Mouse (Mus musculus): ENCODE results near the gene Gm49355.
A peak's percentile ranks its signal among the peaks of the same experiment; 100 is the strongest.
"Not testable (repeated sequence)": the region's sequence is repeated elsewhere in the genome, so short reads cannot be mapped to it uniquely, and the experiment has no call there.

Gm49355 gene

DNA sequence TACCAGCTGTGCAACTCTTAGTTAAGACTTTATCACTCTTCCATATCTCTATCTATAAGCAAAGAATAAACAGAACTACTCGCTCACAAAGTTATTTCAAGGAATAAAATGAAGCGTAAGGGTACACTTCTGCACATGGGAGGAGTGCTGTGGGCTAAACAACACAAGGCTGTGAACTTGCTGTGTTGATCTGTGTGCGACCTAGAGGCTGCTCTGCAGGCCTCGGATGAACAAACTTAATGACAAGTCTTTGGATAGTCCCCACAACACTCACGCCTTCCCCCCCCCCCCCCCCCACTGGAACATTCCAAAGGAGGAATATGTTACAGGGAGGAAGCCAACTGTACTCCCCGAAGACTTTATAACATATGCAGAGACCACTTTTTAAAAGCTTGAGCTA lies at the start of gene Gm49355:
TSS of gene Gm49355 (plus strand) at position 336 of the 400 bp plus-strand sequence.
- no peak for DNase-seq (ENCODE audit: low read depth, low spot score)

DNA sequence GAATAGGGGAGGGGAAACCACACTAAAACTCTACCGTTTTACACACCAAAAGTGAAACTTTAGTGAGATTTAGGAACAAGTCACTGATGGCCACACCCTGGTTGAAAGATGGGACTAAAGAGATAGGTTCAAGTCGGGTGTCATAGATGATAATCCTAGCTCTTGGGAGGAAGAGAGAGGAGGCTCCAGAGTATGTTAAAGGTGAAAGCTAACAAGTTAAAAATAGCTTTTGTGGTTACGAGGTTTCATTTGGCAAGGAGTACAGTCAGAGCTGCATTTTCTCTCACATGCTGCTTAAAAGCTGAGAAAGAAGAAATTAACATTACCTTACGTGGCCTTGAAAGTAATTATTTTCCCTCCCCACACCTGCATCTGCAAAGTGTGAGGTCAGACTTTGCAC lies 40.0 kb upstream of the Gm49355 start:
- DNase-seq (ENCODE audit: low read depth, low spot score): no peak

DNA sequence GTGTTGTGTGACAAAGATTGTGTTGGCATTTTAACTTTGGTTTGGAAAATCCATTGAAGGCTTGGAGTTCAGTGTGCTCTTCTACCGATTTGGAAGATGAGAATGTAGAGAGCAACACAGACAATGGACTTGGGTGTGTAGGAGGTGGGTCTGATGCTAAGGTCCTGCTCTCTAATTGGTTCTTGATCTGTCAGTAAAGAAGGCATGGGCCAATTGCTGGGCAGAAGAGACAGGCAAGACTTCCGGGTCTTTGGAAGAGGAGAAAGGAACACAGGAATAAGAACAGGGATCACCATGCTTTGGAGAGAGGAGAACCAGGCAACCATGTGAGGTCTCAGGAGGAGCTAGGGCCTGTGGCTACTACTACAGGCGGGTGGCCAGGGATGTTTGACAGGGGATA lies 7.7 kb upstream of the Gm49355 start:
- DNase-seq (ENCODE audit: low read depth, low spot score): no peak

DNA sequence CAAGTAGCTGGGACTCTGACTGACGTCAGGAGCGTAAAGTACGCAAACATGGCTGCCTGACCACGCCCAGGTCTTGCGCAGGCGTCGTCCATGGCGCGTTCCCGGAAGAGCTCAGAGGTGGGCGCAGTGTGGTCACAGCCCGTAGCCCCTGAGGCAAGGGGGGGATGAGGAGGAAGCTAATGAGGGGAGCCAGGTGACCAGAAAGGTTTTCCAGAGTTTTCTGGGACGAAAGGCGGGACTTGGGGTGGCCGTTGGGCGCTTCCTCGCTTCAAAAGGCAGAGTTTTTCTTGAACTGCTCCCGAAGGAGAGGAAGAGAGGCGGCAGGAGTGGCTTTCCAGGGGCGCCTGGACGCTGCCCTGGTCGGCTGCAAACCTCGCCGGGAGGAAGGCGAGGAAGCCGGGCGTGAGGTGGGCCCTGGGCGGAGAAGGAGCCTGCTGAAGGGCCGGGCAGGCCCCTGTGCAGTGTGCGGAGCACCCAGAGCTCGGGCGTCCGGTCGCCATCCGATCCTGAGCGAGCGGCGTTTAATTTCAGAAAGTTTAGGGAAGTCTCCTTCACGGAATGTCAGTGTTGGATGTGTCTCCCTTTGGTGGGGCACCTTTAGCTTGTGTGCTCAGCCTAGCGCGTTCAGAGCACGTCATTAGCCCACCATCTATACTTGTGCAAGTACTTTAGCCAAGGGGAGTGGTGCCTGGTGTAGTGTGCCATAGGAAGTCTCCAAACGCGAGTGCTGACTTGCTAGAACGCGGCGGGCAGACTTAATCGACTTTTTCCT lies 551 bp downstream of the Gm49355 start, which contains the start of gene 3830406C13Rik:
TSS of gene 3830406C13Rik (plus strand) at position 33 of the 772 bp plus-strand sequence.
- peak; percentile 74 for DNase-seq (ENCODE audit: low read depth, low spot score)

DNA sequence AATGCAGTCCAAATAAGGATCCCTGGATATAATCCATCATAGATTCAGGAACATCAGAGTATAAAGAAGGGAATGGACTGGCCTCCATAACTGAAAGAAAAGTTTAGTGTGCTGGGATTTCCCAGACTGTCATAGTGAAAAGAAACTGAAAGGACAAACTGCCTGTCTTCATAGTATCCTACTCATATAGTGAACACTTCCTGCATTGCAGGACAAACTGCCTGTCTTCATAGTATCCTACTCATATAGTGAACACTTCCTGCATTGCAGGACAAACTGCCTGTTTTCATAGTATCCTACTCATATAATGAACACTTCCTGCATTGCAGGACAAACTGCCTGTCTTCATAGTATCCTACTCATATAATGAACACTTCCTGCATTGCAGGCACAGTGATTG lies 6.0 kb downstream of the Gm49355 start:
- DNase-seq (ENCODE audit: low read depth, low spot score): not testable (repeated sequence)

DNA sequence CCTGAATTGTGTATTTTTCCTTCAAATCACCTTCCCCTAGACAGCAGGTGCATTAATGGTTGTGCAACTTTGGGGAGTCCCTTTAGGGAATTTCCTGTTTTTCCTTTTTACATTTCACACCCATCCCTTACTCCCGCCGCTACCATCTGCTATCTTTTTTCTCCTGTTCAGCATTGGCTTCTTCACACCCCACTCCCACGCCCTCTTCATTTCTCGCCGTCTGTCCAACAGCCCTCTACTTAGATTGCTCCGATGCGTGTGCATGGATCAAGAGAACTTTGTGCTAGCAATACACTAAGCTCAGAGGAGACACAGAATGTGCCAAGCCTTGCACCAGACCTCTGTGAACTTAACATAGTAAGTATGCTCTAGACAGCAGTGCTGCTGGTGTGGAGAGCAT lies 12.6 kb downstream of the Gm49355 start:
- no peak for DNase-seq (ENCODE audit: low read depth, low spot score)

DNA sequence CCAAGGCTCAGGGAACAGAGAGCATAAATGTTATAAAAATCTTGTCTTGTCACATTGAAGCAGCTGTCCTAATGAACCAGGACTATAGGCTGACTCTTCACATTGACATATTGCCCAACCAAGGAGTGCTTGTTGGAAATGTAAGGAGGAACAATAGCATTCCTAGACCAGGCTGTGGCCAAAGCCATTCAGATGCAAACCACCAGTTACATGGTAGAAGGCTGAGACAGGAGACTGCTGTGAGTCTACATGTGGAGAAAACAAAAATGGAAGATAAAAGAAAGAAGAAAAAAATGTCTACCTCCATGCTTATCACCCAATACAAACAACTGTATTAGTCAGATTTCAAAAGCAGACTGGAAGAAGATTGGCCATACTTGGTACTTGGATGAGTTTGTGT lies 15.4 kb downstream of the Gm49355 start:
- DNase-seq (ENCODE audit: low read depth, low spot score): no peak

DNA sequence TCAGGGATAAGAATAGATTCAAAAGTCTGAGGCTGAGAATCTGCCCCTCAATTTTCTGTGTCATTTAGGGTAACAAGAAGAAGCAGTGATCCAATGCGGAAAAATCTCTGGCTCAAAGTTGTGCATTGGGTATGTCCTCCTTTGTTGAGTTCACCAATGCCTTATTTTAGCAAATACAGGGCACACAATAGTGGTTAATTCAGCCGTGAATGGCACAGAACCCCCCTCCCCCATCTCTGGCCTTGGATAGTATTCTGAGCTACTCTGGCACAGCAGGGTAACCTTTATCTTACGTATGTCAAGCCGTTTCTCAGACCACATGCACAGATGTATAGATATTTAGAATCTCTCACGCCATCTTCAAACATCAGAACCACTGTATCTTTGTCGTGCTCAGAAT lies 15.9 kb downstream of the Gm49355 start:
- no peak for DNase-seq (ENCODE audit: low read depth, low spot score)

DNA sequence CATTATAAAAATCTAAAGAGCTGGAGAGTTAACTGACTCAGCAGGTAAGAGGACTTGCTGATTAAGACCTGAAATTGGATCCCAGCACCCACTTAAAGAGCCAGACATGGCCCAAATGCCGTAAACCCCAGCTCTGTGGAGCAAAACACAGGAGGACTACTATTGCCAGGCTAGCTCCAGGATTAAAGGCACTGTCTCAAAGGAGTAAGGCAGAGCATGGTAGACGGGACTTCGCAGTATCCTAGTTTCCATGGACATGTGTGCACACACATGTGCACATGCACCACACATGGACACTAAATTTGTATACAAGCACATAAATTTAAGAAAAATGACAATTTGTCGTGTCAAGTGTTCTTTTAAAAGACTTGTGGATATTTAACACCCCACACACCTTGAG lies 16.5 kb downstream of the Gm49355 start:
- DNase-seq (ENCODE audit: low read depth, low spot score): no peak

DNA sequence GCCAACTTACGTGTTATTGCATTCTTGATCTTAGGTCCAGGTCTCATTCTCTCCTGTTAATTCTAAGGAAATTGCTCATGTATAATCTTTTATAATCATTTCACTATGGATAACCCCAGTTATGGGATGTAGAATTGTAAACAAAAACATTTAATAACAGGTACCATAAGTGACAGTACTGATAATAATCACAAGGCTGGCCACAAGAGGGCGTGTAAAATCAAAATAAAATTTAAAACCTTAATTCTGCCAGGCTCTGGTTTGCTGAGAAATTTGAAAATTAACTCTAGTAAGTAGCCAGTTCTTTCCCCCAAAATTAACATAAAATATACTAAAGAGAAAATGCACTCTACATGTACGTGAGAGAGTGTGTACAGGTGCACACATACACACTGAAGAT lies 16.9 kb downstream of the Gm49355 start:
- DNase-seq (ENCODE audit: low read depth, low spot score): no peak

DNA sequence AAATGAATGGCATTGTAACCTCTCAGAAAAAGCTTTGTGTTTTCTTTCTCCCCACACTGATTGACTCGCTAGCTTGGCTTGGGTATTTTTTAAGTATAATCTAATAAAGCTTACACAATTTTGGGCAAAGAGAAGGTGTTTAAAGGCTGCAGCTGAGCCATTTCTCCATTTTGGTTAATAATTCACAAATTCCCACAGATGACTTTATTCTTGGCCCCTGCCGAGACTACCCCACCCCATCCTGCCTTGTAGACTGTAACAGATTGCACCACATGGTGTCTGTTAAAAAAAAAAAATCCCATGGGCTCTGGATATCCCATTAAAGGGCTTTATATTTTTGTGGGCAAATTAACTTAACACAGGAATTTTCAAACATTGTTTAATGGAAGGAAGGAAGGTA lies 19.3 kb downstream of the Gm49355 start:
- no peak for DNase-seq (ENCODE audit: low read depth, low spot score)

DNA sequence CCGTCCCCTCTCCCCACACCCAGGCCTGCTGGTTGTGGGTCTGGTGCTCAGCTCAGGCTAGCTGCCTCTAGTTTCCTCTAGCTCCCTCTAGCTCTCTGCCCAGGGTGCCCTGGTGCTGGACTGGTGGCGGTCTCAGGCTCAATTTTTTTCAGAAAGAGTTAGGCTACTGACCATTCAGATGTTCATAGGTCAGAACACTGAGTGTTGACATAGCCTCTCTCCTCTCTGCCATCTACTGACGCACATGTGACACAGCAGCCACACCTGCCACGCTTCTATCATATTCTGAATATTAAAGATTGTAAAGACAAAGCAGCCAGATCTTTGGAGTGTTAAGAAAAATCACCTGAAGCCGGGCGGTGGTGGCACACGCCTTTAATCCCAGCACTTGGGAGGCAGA lies 49.8 kb downstream of the Gm49355 start:
- DNase-seq (ENCODE audit: low read depth, low spot score): no peak

DNA sequence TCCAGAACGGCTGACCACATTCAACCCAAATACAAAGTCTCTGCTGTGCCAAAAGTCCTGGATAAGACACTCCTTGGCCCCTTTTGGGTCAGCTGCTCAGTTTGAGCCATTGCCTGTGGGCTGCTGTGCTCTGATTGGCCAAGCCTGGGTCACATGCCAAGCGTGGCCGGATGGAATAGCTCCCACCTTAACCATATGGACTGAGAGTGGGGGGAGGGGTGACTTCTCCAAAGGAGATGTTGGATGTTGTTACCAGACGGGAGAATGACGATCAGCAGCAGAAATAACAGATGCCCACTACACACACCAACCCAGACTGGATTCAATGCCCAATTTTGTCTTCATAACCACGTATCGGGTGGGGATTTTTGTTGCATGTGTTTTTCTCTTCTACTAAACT lies 51.1 kb downstream of the Gm49355 start:
- no peak for DNase-seq (ENCODE audit: low read depth, low spot score)

DNA sequence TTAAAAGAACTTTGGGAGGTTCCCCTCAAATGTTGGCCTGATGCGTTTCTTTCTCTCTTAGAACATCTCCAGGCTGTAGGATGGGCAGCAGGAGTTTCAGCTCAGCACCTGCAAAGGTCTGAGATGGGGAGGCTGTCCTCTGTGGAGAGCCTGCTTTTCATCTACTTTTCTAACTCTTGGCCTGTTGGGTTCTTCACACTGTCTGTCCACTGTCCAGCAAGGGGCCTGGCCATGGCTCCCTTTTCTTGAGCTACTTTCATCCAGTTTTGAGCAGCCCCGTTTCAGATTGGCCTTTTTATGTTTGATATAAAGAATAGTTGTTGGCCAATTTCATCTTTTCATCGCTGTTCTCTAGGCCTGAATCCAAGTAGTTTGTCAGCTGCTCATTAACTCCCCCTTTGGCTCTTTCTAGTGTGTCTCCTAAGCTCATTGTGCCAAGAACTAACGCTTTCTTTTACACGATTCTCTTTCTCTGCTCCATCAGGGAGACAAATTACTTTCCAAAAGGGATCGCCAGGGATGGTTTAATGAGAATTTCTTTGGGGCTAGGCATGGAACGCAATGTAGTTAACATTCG lies 53.7 kb downstream of the Gm49355 start:
- no peak for DNase-seq (ENCODE audit: low read depth, low spot score)

DNA sequence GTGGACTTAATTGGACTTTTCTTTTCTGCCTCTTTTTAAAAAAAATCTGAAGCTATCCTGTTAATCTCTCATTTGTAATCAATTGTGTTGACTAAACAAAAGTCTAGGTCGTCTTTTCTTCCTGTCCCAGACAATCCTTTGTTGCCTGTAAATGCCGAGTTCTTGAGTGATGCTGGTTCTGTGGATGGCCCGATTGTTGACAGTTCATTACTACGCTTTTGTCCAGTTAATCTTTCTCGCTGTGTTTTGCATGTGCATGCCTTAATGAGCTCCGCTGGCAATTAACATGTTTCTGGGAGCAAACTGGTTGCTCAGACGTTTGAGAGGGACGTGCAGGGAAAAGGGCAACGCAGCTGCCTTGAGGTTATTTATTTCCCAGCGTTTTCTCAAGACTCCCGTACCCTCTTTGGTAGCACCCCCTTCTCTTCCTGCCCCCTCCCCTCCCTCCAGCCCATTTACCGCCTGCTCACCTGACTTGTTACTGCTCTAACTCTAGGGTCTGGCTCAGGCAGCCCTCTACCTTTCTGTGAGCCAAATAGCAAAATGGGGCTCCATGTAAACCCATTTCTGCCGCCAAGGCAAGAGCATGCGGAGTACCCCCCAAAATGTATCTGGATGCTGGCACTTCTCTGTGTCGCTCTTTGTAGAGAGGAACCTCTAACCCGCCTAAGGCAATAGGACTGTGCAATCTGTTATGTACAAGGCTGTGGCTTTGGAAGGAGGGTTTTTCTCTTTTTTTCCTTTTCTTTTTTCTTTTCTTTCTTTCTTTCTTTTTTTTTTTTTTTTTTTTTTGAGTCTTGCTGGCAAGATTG lies 54.4 kb downstream of the Gm49355 start:
- no peak for DNase-seq (ENCODE audit: low read depth, low spot score)

DNA sequence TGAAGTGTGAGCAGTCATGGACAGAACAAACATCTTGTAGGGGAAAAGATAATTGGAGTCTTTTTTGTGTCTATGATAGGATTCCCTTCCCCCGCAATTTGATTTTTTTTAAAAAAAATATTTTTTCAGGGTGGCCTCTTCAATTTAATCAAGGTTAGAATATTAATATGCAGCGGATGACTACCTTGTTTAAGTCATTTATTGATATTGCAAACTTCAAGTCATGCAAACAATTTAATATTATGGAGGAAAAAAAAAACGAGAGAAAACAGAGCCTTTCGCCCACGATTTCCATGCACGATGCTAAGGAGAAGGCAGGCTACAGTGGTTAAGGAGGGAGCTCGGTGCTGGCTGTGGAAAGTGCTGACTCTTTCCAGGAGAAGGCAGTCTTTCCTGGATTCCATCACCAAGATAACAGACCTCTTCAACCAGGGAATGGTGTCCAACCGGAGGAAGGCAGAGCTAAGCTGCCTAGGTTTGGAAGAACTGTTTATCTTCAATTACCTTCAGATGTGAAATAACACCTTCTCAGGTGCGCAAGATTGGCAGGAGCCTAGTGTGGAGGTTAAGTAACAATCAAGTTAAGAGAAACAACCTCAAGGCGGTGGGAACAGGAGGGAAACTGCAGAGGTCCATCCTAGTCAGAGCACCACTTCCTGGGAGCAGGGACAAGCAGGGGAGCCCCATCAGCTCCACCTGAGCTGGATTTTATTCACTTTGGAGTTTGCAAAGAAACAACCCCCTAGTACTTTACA lies 55.2 kb downstream of the Gm49355 start:
- no peak for DNase-seq (ENCODE audit: low read depth, low spot score)

DNA sequence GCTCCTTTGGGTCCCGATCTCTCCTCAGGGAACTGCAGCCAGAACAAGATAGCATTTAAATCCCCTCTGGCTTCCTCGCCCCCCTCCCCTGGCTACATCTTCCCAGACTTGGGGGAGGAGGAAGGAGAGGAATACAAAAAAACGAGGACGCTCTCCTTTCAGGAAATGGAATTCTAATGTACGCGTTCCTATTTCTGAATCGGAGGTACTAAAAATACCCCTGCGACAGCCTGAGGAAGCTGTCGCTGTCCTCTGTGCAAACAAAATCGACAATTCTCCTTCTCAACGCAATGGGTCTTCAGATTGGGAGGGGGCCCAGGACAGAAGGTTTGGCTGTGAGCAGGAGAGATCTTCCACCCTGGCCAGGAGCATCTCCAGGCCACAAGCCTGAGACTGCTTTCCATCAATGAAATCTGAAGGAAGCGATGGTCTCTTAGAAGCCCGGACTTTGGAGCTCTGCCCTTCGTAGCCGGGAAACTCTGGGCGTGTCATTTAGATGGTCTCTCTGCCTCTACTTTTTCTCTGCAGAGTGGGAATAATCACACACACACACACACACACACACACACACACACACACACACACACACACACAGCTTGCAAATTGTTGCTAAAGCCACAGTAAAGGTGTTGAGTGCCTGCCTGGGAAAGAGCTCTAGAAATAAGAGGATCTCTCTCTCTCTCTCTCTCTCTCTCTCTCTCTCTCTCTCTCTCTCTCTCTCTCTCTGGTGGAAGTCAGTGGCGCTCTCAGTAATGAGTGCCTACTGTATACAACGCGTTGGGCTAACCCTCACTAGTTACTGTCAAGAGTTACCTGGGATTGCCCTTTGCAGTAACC lies 56.7 kb downstream of the Gm49355 start:
- no peak for DNase-seq (ENCODE audit: low read depth, low spot score)

DNA sequence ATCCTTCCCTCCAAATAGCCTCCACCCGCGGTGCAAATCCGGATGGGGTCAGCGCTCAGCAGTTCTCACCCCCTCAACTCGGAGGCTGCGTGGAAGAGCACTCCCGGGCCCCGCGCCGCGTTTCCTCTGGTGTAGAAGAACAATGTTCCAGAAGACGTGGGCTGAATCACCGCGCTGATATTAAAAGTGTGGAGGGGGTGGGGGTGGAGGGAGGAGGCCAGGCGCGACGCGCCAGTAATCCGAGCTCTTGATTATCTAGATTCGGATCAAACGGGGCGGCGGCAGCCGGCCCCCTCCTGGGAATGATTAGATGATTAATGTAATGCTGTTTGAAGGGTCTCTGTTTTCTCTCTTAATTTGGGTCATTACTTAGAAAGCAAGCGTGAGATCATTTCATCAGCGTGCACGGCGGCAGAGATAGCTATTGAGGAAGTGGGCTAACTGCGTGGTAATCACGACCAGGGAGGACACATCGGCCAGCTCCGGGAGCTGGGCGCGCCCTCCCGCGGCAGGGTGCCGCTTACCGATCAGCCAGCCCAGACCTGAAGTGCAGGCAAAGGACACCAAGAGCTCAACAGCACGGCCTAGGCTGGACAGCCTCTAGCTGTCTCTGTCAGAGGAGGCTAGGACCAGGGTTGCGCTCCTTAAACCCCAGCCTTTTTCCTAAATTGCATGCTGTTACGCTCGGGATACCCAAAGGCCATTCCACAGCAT lies 57.5 kb downstream of the Gm49355 start:
- DNase-seq (ENCODE audit: low read depth, low spot score): no peak

DNA sequence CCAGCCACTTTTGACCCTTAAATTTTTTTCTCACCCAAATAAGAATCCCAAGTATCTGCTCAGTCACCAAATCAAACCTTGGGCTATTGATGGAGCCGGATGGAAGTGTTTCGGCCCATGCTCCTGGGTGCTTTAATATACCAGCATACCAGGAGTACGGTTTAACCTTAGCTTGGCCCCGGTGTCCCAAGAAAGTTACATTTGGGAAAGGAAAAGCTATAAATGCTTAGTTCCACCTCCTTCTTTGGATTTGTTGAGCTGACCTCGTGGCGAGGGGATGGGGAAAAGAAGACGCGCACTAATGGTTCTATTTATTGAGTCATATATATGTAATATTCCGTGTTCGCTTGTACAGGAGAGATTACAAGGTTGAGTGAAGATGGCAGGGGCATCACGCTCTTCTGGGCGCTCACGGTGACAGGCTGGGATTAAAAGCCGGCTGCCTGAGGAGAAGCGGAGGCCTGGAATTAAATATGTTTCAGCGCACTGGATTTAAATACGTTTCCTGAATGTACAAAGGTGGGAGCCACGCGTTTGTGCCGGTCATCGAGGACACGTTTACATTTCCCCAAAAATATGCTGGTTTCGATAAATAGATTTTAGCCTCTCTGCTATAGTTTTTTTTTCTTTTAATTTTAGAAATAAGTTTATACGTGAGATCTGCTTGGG lies 58.1 kb downstream of the Gm49355 start:
- DNase-seq (ENCODE audit: low read depth, low spot score): no peak
